Mouse (Mus musculus) CH12.LX (cell line): ENCODE data around the gene Emc6.

Experiments used
- CHD1 ChIP-seq: IDR thresholded peaks from 2 replicates; pipeline ENCODE4 v1.6.1; 2012; ENCODE audit warnings: low read depth, low read length, improper control_type of control experiment, inconsistent platforms
- CHD2 ChIP-seq: IDR thresholded peaks from 2 replicates; pipeline ENCODE4 v1.6.1; 2011; ENCODE audit warnings: low read length, improper control_type of control experiment
- CTCF ChIP-seq, 2 experiments: IDR thresholded peaks in 1 of 2; conservative IDR thresholded peaks in 1 of 2; 2 replicates each; pipeline ENCODE4 v1.5.1; 2011 to 2012; ENCODE audit warnings: low read depth in 2 of 2, low read length in 2 of 2, improper control_type of control experiment in 1 of 2, inconsistent platforms in 1 of 2, mild to moderate bottlenecking in 1 of 2, moderate library complexity in 1 of 2
- E2F4 ChIP-seq: IDR thresholded peaks from 2 replicates; pipeline ENCODE4 v1.6.1; 2011; ENCODE audit warnings: low read depth, low read length, improper control_type of control experiment; ENCODE audit not compliant: insufficient replicate concordance
- ELF1 ChIP-seq: IDR thresholded peaks from 2 replicates; pipeline ENCODE4 v1.6.1; 2014; ENCODE audit warnings: low read depth, mild to moderate bottlenecking, inconsistent platforms, low read length, improper control_type of control experiment
- EP300 ChIP-seq: IDR thresholded peaks from 2 replicates; pipeline ENCODE4 v1.6.1; 2011; ENCODE audit warnings: low read length, improper control_type of control experiment
- POLR2A ChIP-seq: IDR thresholded peaks from 2 replicates; pipeline ENCODE4 v1.6.1; 2011; ENCODE audit warnings: low read depth, mild to moderate bottlenecking, improper control_type of control experiment, low read length
- POLR2AphosphoS2 ChIP-seq: IDR thresholded peaks from 2 replicates; pipeline ENCODE4 v1.6.1; 2011; ENCODE audit warnings: low read depth, low read length, improper control_type of control experiment
- SIN3A ChIP-seq: IDR thresholded peaks from 2 replicates; pipeline ENCODE4 v1.6.1; 2012; ENCODE audit warnings: low read length, improper control_type of control experiment, inconsistent platforms
- UBTF ChIP-seq: IDR thresholded peaks from 2 replicates; pipeline ENCODE4 v1.6.1; 2012; ENCODE audit warnings: low read depth, mild to moderate bottlenecking, inconsistent platforms, low read length, improper control_type of control experiment, moderate library complexity
- USF1 ChIP-seq: IDR thresholded peaks from 2 replicates; pipeline ENCODE4 v1.6.1; 2014; ENCODE audit warnings: low read depth, mild to moderate bottlenecking, inconsistent platforms, low read length, improper control_type of control experiment

DNA sequence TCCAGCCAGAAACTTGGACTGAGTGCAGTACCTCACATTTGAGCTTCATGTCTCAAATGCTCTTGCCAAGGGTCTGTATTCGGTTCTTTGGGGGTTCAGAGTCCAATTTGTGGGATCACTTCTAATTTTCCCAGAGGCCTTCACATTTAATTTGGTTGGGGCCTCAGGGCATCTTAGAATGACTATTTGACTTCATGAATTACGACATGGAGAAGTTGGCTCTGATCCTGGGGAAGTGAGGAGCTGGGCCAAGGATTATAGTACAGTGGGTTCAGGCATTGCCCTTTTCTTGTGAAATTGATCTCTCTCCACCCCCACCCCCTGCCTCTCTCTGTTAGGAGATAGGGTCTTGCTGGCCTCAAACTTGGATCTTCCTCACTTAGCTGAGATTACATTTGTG lies 24.2 kb upstream of the Emc6 start:
- no peak for TF ChIP-seq E2F4
- TF ChIP-seq CHD1: no peak
- no peak for TF ChIP-seq CHD2
- no peak for TF ChIP-seq CTCF (conservative IDR thresholded peaks at IDR 0.05 in 1 of 2, IDR thresholded peaks at IDR 0.05 in 1 of 2; ENCODE audit: low read depth in 2 of 2, low read length in 2 of 2)
- no peak for TF ChIP-seq ELF1
- TF ChIP-seq POLR2AphosphoS2: no peak
- TF ChIP-seq UBTF: no peak
- TF ChIP-seq POLR2A: no peak
- TF ChIP-seq SIN3A: no peak
- TF ChIP-seq USF1: no peak
- no peak for TF ChIP-seq EP300
